Comparison of ENCODE assay signal across 21 mouse cellular contexts in genomic region chr4:106244826-106245510, GRCm38 (mm10).
DNase-seq lines count a peak whose midpoint lies in the region; ATAC-seq lines count a peak whose summit lies in the region.
"Had no signal": no experiment of that assay in that cellular context is flagged by ENCODE, and none has a peak within 500 bp of the region (broad histone marks: within the 10 kb centered on the region; RNA-seq: fewer than 3 reads in every experiment).

No protein-coding gene starts in this region.

- no peaks in the 10 kb centered on the region for H3K9me3 ChIP-seq in kidney, embryonic 15.5 days (replicated peaks)
- 0 out of 2 replicates have a peak, but pooled peaks cover 6% of the 10 kb centered on the region for H3K9me3 ChIP-seq in liver, embryonic 13.5 days (replicated peaks)
- peaks cover 5% of the 10 kb centered on the region; the same call in 1 of the 2 replicates for H3K9me3 ChIP-seq in liver, embryonic 12.5 days (replicated peaks)
- H3K9me3 ChIP-seq: embryonic facial prominence, embryonic 10.5 days; forebrain, embryonic 12.5 days; hindbrain, embryonic 12.5 days; limb, embryonic 15.5 days; lung, embryonic 15.5 days; neural tube, embryonic 12.5 days had no signal

- 80% methylated on average over 9 of the region's 9 CpGs for WGBS in kidney, embryonic 15.5 days
- WGBS in liver, embryonic 13.5 days (ENCODE audit: insufficient replicate concordance), result 73% methylated on average over 9 of the region's 9 CpGs
- 65% methylated on average over 9 of the region's 9 CpGs for WGBS in liver, embryonic 12.5 days (ENCODE audit: insufficient replicate concordance)

- no peaks in the 10 kb centered on the region for H3K36me3 ChIP-seq in kidney, embryonic 15.5 days
- no peaks in the 10 kb centered on the region for H3K36me3 ChIP-seq in liver, embryonic 13.5 days
- no peaks in the 10 kb centered on the region for H3K36me3 ChIP-seq in liver, embryonic 12.5 days
- H3K36me3 ChIP-seq: embryonic facial prominence, embryonic 10.5 days; forebrain, embryonic 12.5 days; hindbrain, embryonic 12.5 days; limb, embryonic 15.5 days; lung, embryonic 15.5 days; neural tube, embryonic 12.5 days had no signal

- no peaks in the 10 kb centered on the region for H3K4me1 ChIP-seq in kidney, embryonic 15.5 days
- peaks cover 40% of the 10 kb centered on the region for H3K4me1 ChIP-seq in liver, embryonic 13.5 days (replicated peaks)
- H3K4me1 ChIP-seq in liver, embryonic 12.5 days, result peaks cover 30% of the 10 kb centered on the region
- H3K4me1 ChIP-seq: embryonic facial prominence, embryonic 10.5 days; forebrain, embryonic 12.5 days; hindbrain, embryonic 12.5 days; limb, embryonic 15.5 days; lung, embryonic 15.5 days; neural tube, embryonic 12.5 days had no signal

- peak overlapping the region; percentile 61 for H3K27ac ChIP-seq in kidney, embryonic 15.5 days
- H3K27ac ChIP-seq in liver, embryonic 13.5 days, result peak overlapping the region; percentile 52; the same call in 1 of the 2 replicates
- no peak overlapping the region for H3K27ac ChIP-seq in liver, embryonic 12.5 days
- H3K27ac ChIP-seq: embryonic facial prominence, embryonic 10.5 days; forebrain, embryonic 12.5 days; gastrocnemius, adult 2 months; hindbrain, embryonic 12.5 days; limb, embryonic 15.5 days; lung, embryonic 15.5 days; neural tube, embryonic 12.5 days had no signal

- no peak for DNase-seq in kidney, adult 11 months
- no peak for DNase-seq in liver, embryonic 13.5 days
- peak; percentile 69 for DNase-seq in kidney, postnatal 14 days
- no peak for DNase-seq in gastrocnemius, postnatal 10 days
- DNase-seq: adrenal gland, adult 2 months; cerebellum, adult 2 months; gastrocnemius, adult 2 months; lung, postnatal 4 days; right cerebral cortex, adult 18-20 months; thymus, postnatal 36 days had no signal

- H3K9ac ChIP-seq in kidney, embryonic 15.5 days, result no peak overlapping the region
- no peak overlapping the region for H3K9ac ChIP-seq in liver, embryonic 13.5 days
- H3K9ac ChIP-seq in liver, embryonic 12.5 days, result no peak overlapping the region
- H3K9ac ChIP-seq: forebrain, embryonic 12.5 days; hindbrain, embryonic 12.5 days; limb, embryonic 15.5 days; lung, embryonic 15.5 days; neural tube, embryonic 12.5 days had no signal

- ATAC-seq in kidney, embryonic 15.5 days (replicated peaks; ENCODE audit: low FRiP score), result no peak
- ATAC-seq in liver, embryonic 13.5 days (ENCODE audit: low read depth), result no peak
- ATAC-seq in liver, embryonic 12.5 days, result no peak
- peak; percentile 68 for ATAC-seq in megakaryocyte progenitor cell, adult 5-6 weeks (replicated peaks; ENCODE audit: poor library complexity)
- ATAC-seq: intestine, embryonic 16.5 days had no signal

- no peak overlapping the region for H3K4me2 ChIP-seq in kidney, embryonic 15.5 days
- H3K4me2 ChIP-seq in liver, embryonic 13.5 days, result no peak overlapping the region
- no peak overlapping the region for H3K4me2 ChIP-seq in liver, embryonic 12.5 days
- H3K4me2 ChIP-seq: forebrain, embryonic 12.5 days; hindbrain, embryonic 12.5 days; limb, embryonic 15.5 days; lung, embryonic 15.5 days; midbrain, embryonic 11.5 days; neural tube, embryonic 12.5 days had no signal

- H3K27me3 ChIP-seq in kidney, embryonic 15.5 days, result no peaks in the 10 kb centered on the region
- H3K27me3 ChIP-seq in liver, embryonic 13.5 days, result no peaks in the 10 kb centered on the region
- no peaks in the 10 kb centered on the region for H3K27me3 ChIP-seq in liver, embryonic 12.5 days (replicated peaks)
- H3K27me3 ChIP-seq: forebrain, embryonic 12.5 days; hindbrain, embryonic 12.5 days; limb, embryonic 15.5 days; lung, embryonic 15.5 days; neural tube, embryonic 12.5 days had no signal

- no peak overlapping the region for H3K4me3 ChIP-seq in kidney, embryonic 15.5 days (replicated peaks)
- H3K4me3 ChIP-seq in liver, embryonic 13.5 days (replicated peaks), result no peak overlapping the region
- no peak overlapping the region for H3K4me3 ChIP-seq in liver, embryonic 12.5 days
- H3K4me3 ChIP-seq: embryonic facial prominence, embryonic 10.5 days; forebrain, embryonic 12.5 days; gastrocnemius, adult 2 months; hindbrain, embryonic 12.5 days; limb, embryonic 15.5 days; lung, embryonic 15.5 days; neural tube, embryonic 12.5 days had no signal
